Mouse (Mus musculus) liver, embryonic 14.5 days (tissue): ENCODE results near the gene Myo18a.

Experiments used
- CTCF ChIP-seq: IDR thresholded peaks from 2 replicates; pipeline ENCODE4 v1.5.1; 2016; ENCODE audit warnings: antibody characterized with exemption, low read depth, control low read depth
- EP300 ChIP-seq: IDR thresholded peaks from 2 replicates; pipeline ENCODE4 v1.6.1; 2016; ENCODE audit warnings: antibody characterized with exemption, low read depth

- TF ChIP-seq CTCF: no peak
- TF ChIP-seq EP300: no peak
Observed at GRCm38 (mm10) chr11:77836751-77837150, 73.7 kb downstream of the Myo18a start.
